Mouse (Mus musculus) forebrain, embryonic 11.5 days (tissue): ENCODE data around the gene Rpl31. TPM values are rescaled to one million over a fixed set of nuclear protein-coding genes. Genes with fewer than 3 reads are reported as not detected.

Experiments
- ATAC-seq: fragments of 200-750 bp; cut with Nextera tagmentation; replicated peaks from 2 replicates; pipeline ENCODE4 v1.8.0; 2017; ENCODE audit warnings: moderate TSS enrichment; ENCODE audit not compliant: low FRiP score
- DNase-seq: peaks from one replicate; pipeline ENCODE4 v3.0.0-alpha.2; 2017; ENCODE audit warnings: low spot score
- H3K27ac ChIP-seq: fragments of 300-500 bp; sonication (generic); 2 replicates; pipeline ENCODE4 v1.5.1; 2014; ENCODE audit warnings: low read depth, low read length
- H3K27me3 ChIP-seq: fragments of 300-500 bp; sonication (generic); 2 replicates; pipeline ENCODE4 v1.6.1; 2014; ENCODE audit warnings: mild to moderate bottlenecking, low read length, mixed read lengths; ENCODE audit not compliant: control insufficient read depth, insufficient read depth
- H3K36me3 ChIP-seq: fragments of 300-500 bp; sonication (generic); 2 replicates; pipeline ENCODE4 v1.6.1; 2014; ENCODE audit warnings: mild to moderate bottlenecking, low read length, moderate library complexity, mixed read lengths; ENCODE audit not compliant: control insufficient read depth, insufficient read depth
- H3K4me1 ChIP-seq: fragments of 300-500 bp; sonication (generic); replicated peaks from 2 replicates; pipeline ENCODE4 v1.6.1; 2014; ENCODE audit warnings: low read length, mixed read lengths; ENCODE audit not compliant: control insufficient read depth, insufficient read depth
- H3K4me2 ChIP-seq: fragments of 300-500 bp; sonication (generic); 2 replicates; pipeline ENCODE4 v1.6.1; 2014; ENCODE audit warnings: low read depth, mild to moderate bottlenecking, low read length, moderate library complexity, mixed read lengths; ENCODE audit not compliant: severe bottlenecking
- H3K4me3 ChIP-seq: fragments of 300-500 bp; sonication (generic); 2 replicates; pipeline ENCODE4 v1.5.1; 2014; ENCODE audit warnings: low read depth, low read length
- H3K9ac ChIP-seq: fragments of 300-500 bp; sonication (generic); 2 replicates; pipeline ENCODE4 v1.6.1; 2014; ENCODE audit warnings: low read length
- H3K9me3 ChIP-seq: fragments of 300-500 bp; sonication (generic); 2 replicates; pipeline ENCODE4 v1.6.1; 2016; ENCODE audit warnings: low read length, mixed read lengths; ENCODE audit not compliant: control insufficient read depth
- WGBS: fragments of 180-500 bp; shearing (Covaris S2); extraction: QIAGEN DNeasy Blood & Tissue Kit; methylation state at CpG from one replicate; pipeline ENCODE4 v1.1.7; 2014; 5-methylcytosine and 5-hydroxymethylcytosine counted together
- polyA plus RNA-seq: library from polyadenylated mRNA; unstranded; fragments of >200 nt; fragmentation: Nextera tagmentation; extraction: Ambion mirVana; gene quantifications from 2 replicates; pipeline ENCODE4 v1.2.1, GENCODE M21; 2014

The Rpl31 gene
- polyA plus RNA-seq, 1 experiment from 2014 or later: 442 TPM

DNA sequence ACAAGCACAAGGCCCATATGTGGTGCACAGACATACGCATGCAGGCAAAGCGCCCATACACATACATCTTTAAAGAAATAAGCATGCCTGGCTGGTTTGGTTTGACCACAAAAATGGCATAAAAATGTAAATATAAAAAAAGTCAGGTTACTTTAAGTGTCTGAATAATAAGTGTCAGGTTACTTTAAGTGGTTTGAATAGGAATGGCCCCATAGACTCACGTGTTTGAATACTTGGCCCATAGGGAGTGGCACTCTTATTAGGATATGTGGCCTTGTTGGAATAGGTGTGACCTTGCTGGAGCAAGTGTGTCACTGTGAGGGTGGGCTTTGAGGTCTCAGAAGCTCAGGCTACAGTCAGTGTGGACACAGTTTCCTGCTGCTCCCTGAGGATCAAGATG is 27.0 kb downstream of the Rpl31 start:
- no peak overlapping the region for H3K9ac ChIP-seq
- H3K36me3 ChIP-seq: no peaks in the 10 kb centered on the region
- DNase-seq (no peak), ATAC-seq (no peak)
- no peaks in the 10 kb centered on the region for H3K27me3 ChIP-seq
- no peaks in the 10 kb centered on the region for H3K9me3 ChIP-seq
- no peak overlapping the region for H3K27ac ChIP-seq
- no peak overlapping the region for H3K4me2 ChIP-seq
- H3K4me3 ChIP-seq: no peak overlapping the region
- WGBS: 88% methylated on average over 3 of the region's 3 CpGs
- no peaks in the 10 kb centered on the region for H3K4me1 ChIP-seq

DNA sequence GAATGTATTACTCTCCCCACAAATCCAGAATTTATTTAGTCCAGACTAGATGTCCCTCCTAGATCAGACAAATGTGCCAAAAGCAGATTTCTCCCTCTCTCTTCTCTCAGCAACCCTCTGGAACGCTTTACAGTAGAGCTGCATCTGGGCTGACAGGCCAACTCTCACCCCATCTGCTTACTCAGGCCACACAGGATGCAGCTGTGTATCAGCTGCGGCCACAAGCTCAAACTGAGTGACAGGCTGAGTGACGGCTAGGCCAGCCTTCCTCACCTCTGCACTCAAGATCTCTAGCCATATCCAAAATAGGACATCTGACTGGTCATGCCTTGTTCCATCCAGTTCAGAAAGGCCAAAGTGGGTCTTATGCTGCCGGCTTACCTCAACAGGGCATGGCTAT is 28.7 kb downstream of the Rpl31 start:
- ATAC-seq (no peak), DNase-seq (no peak)
- Histone ChIP-seq H3K4me2 (no peak overlapping the region), H3K9me3 (no peaks in the 10 kb centered on the region), H3K9ac (no peak overlapping the region), H3K4me1 (no peaks in the 10 kb centered on the region), H3K27me3 (no peaks in the 10 kb centered on the region), H3K4me3 (no peak overlapping the region), H3K36me3 (no peaks in the 10 kb centered on the region), H3K27ac (no peak overlapping the region)
- 87% methylated on average over 4 of the region's 4 CpGs for WGBS

DNA sequence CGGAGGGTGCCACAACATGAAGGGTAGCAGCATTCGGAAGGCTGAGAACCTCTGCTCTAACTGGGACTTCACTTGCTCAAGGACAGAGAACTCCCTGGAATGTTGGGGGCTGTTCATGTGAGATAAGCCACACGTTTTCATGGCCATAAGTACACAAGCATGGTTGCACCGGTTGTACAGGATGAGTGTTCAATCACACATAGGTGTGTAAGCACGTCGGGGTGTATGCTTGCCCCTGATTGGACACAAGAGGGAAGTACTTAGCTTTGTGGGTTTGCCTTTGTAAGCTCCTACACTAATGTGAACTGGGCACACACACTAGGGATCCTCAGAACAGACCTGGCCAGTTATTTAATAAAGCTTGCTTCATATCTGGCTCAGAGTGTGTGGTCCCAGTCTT is 30.6 kb downstream of the Rpl31 start:
- Histone ChIP-seq H3K36me3 (no peaks in the 10 kb centered on the region), H3K27me3 (no peaks in the 10 kb centered on the region), H3K4me2 (no peak overlapping the region), H3K9ac (no peak overlapping the region), H3K4me3 (no peak overlapping the region), H3K4me1 (no peaks in the 10 kb centered on the region), H3K27ac (no peak overlapping the region), H3K9me3 (no peaks in the 10 kb centered on the region)
- ATAC-seq: no peak
- 89% methylated on average over 6 of the region's 6 CpGs for WGBS
- no peak for DNase-seq

- Histone ChIP-seq H3K9ac (no peak overlapping the region), H3K36me3 (no peaks in the 10 kb centered on the region), H3K4me2 (no peak overlapping the region), H3K4me1 (no peaks in the 10 kb centered on the region), H3K27me3 (no peaks in the 10 kb centered on the region), H3K27ac (no peak overlapping the region), H3K9me3 (no peaks in the 10 kb centered on the region), H3K4me3 (no peak overlapping the region)
- DNase-seq: no peak
- no peak for ATAC-seq
- WGBS: 84% methylated on average over 4 of the region's 4 CpGs
Measured at GRCm38 (mm10) chr1:39399228-39399627, 31.6 kb downstream of the Rpl31 start.

DNA sequence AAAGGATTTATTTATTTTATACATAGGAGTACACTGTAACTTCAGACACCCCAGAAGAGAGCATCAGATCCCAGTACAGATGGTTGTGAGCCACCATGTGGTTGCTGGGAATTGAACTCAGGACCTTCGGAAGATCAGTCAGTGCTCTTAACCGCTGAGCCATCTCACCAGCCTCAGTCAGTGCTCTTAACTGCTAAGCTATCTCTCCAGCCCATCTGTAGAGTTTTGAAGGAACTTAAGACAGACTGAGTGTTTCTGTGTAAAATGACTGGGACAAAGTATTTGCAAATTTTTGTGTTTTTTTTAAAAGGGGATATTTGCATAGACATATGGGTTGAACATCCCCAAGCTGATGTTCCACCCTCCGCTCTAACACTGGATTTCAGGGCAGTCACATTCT is 32.5 kb downstream of the Rpl31 start:
- no peaks in the 10 kb centered on the region for H3K9me3 ChIP-seq
- H3K9ac ChIP-seq: no peak overlapping the region
- H3K27ac ChIP-seq: no peak overlapping the region
- no peaks in the 10 kb centered on the region for H3K27me3 ChIP-seq
- no peak for ATAC-seq
- DNase-seq: no peak
- no peaks in the 10 kb centered on the region for H3K4me1 ChIP-seq
- H3K36me3 ChIP-seq: no peaks in the 10 kb centered on the region
- no peak overlapping the region for H3K4me3 ChIP-seq
- WGBS: 85% methylated on average over 3 of the region's 3 CpGs
- no peak overlapping the region for H3K4me2 ChIP-seq

- Histone ChIP-seq H3K36me3 (no peaks in the 10 kb centered on the region), H3K9me3 (no peaks in the 10 kb centered on the region), H3K9ac (no peak overlapping the region), H3K27ac (no peak overlapping the region), H3K4me1 (no peaks in the 10 kb centered on the region), H3K27me3 (no peaks in the 10 kb centered on the region), H3K4me2 (no peak overlapping the region), H3K4me3 (no peak overlapping the region)
- WGBS: 88% methylated on average over 4 of the region's 4 CpGs
- DNase-seq (no peak), ATAC-seq (no peak)
Measured at GRCm38 (mm10) chr1:39407108-39407507, 39.5 kb downstream of the Rpl31 start.

DNA sequence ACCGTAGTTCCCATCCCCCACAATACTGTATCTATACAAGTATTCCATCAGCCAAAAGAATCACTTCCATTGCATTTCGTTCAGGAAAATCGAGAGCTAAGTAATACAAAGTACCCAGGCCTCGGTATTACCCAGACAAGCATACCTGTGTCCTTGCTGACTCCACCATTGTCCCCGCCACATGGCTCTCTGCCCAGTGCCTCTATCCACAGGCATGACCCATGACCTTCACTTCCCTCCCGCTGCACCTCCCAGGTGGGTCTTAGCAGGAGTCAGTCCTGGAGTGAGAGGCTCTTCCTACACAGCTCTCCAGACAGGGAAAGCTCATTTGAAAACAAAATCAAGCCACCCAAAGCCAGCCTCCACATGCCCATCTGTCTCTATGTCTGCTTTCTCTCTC is 40.5 kb downstream of the Rpl31 start:
- Histone ChIP-seq H3K4me3 (no peak overlapping the region), H3K27me3 (no peaks in the 10 kb centered on the region), H3K9me3 (no peaks in the 10 kb centered on the region), H3K27ac (no peak overlapping the region), H3K9ac (no peak overlapping the region), H3K36me3 (no peaks in the 10 kb centered on the region), H3K4me1 (no peaks in the 10 kb centered on the region), H3K4me2 (no peak overlapping the region)
- DNase-seq (no peak), ATAC-seq (no peak)
- 92% methylated on average over 6 of the region's 6 CpGs for WGBS

DNA sequence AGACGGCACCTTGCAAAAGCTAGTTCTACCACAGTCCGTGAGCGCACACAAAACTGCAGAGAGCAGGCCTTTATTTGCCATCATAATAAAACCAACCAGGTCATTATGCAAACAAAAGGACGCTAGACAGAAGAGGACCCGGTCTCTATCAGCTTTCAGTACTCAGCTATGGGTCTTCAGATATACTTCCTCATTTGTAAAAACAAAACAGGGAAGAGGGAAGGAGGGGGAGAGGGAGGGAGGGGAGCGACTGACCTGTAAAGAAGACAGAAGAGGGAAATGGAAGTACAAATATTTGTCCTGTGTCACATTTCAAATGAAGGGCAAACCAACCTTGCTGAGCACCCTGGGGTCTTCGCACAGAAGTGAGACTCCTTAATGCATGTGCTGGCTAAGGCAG is 41.0 kb downstream of the Rpl31 start:
- Histone ChIP-seq H3K27me3 (no peaks in the 10 kb centered on the region), H3K9me3 (no peaks in the 10 kb centered on the region), H3K9ac (no peak overlapping the region), H3K4me2 (no peak overlapping the region), H3K4me1 (no peaks in the 10 kb centered on the region), H3K36me3 (no peaks in the 10 kb centered on the region), H3K27ac (no peak overlapping the region), H3K4me3 (no peak overlapping the region)
- no peak for DNase-seq
- ATAC-seq: no peak
- WGBS: 76% methylated on average over 7 of the region's 7 CpGs

DNA sequence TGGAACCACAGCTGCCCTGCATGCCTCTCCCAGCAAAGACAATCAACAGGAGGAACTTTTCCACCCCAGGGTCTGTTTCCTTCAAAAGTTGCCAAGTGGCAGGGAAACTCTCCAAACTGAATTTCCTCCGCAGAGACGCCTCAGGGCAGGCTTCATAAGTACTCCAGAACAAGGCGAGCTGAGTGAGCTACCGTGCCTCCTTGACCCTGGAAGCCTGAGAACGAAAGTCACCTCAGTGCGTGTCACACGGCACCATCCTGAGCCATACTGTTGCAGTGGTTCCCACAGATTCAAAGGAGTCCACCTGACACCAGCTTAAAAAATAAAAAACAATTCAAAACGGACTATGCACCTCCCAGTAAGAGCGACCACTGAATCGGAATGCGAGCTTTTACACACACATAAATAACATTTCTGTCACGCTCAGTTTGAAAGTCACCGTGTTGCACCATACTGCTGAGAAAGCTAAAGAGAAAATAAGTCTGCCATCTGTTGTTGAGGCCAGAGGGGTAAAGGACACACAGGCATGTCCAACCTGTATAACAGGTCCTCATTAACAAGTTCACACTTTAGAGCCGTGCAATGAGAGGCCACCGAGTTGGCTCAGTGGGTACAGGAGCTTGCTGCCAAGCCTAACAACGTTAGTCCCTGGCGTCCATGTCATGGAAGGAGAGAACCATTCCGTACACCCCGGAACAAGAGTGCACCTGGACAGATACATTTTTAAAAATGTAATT is 42.6 kb downstream of the Rpl31 start:
- Histone ChIP-seq H3K4me2 (no peak overlapping the region), H3K36me3 (no peaks in the 10 kb centered on the region), H3K27me3 (no peaks in the 10 kb centered on the region), H3K9ac (no peak overlapping the region), H3K27ac (no peak overlapping the region), H3K9me3 (no peaks in the 10 kb centered on the region), H3K4me1 (no peaks in the 10 kb centered on the region), H3K4me3 (no peak overlapping the region)
- DNase-seq (no peak), ATAC-seq (no peak)
- 88% methylated on average over 19 of the region's 19 CpGs for WGBS
